Mouse (Mus musculus) bone marrow, adult 2 months (tissue): ENCODE results near the gene Samd9l.

Experiments
- CTCF ChIP-seq: fragments of 200-500 bp; IDR thresholded peaks from 2 replicates; pipeline ENCODE4 v1.5.1; 2011; ENCODE audit warnings: low read length, control low read depth; ENCODE audit not compliant: control insufficient read depth, insufficient read depth
- POLR2A ChIP-seq: fragments of 200-500 bp; IDR thresholded peaks from 2 replicates; pipeline ENCODE4 v1.6.1; 2011; ENCODE audit warnings: low read depth, mild to moderate bottlenecking, control low read depth, low read length, borderline replicate concordance; ENCODE audit not compliant: control insufficient read depth

DNA sequence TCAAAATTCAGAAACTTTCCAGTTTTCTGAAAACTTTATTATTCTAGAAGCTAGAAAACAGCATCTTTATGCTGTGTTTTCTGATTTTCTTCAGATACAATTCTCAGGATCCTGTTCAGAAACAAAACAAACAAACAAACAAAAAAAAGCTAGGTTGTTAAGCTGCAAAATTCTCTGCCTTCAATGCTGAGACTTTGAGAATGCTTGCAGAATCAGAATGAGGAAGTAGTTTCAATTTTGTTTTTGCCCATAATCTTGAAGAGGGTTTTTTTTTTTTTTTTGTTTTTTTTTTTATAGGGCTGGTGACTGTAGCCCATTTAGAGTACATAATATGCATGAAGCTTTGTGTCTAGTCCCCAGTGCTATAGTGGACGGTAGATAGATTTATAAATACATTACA is 27.7 kb upstream of the Samd9l start:
- TF ChIP-seq POLR2A (no peak), CTCF (no peak)
